Mouse (Mus musculus) C2C12 (cell line): ENCODE results near the gene Slc10a3.

Experiments
- CEBPB ChIP-seq: IDR thresholded peaks from one replicate; pipeline ENCODE4 v1.6.1; 2011; ENCODE audit warnings: low read depth, mild to moderate bottlenecking, control low read depth, moderate library complexity
- CTCF ChIP-seq: IDR thresholded peaks from one replicate; pipeline ENCODE4 v1.5.1; 2011; ENCODE audit not compliant: control insufficient read depth, insufficient read depth, insufficient read length
- MYOG ChIP-seq: IDR thresholded peaks from one replicate; pipeline ENCODE4 v1.6.1; 2011; ENCODE audit not compliant: control insufficient read depth, insufficient read length; ENCODE audit errors: extremely low read depth
- USF1 ChIP-seq: IDR thresholded peaks from one replicate; pipeline ENCODE4 v1.6.1; 2011; ENCODE audit warnings: low read depth, mild to moderate bottlenecking, control low read depth, moderate library complexity

GRCm38 (mm10) chrX:74367512-74367911, 5.6 kb downstream of the Slc10a3 start:
- TF ChIP-seq CTCF (no peak), CEBPB (no peak), MYOG (no peak), USF1 (no peak)
